Mouse (Mus musculus): Measurements from ENCODE around the gene Hist2h3c1.
"Not testable (repeated sequence)": the region's sequence is repeated elsewhere in the genome, so short reads cannot be mapped to it uniquely, and the experiment has no call there.

Hist2h3c1 gene

DNA sequence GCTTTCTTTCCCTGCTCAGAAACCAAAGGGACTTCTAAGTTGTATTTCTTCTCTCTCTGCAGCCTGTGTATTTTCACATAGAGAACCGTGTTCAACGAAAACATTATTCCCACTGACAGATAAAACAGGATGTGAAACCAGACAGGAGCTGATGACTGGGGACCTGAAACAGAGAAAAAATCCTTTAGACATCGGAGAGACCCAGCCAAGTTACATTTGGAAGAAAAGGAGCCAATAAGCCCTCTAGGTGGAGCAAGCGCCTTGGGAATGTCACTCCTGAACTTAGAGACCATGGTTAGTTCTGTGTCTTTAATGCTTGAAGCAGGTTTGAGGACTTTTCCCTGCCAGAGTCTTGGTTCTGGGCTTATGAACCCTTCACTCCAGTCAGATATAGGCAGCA lies 38.0 kb downstream of the Hist2h3c1 start:
- DNase-seq (ENCODE audit: low read depth, low spot score), result no peak

DNA sequence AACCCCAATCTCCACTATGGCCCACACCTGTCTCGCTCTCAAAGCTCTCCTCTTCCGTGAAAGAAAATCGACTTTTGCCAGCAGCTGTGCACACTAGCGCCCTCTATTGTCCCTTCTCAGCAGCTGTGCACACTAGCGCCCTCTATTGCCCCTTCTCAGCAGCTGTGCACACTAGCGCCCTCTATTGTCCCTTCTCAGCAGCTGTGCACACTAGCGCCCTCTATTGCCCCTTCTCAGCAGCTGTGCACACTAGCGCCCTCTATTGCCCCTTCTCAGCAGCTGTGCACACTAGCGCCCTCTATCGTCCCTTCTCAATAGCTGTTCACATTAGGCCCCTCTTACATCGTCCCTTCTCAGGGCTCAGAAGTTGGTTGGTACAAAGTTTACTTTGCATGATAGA lies 40.8 kb downstream of the Hist2h3c1 start:
- DNase-seq (ENCODE audit: low read depth, low spot score), result not testable (repeated sequence)

DNA sequence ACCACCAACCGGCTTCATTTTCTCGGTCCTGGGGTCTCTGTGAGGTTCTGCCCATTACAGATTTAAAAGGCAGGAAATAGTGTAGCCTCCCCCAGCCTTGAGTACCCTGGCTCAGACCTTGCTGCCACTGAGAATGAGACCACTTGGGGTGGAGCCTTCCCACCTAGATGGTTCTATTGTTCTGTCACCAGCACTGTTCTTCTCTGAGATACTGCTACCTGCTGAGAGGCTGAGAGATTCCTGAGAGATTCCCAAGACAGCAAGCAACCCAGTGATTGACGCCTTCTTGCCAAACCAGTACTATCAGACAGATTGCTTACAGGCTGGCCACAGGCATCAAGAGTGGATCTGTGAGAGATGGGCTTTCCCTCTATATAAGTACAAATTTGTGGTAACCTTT lies 42.7 kb downstream of the Hist2h3c1 start:
- DNase-seq (ENCODE audit: low read depth, low spot score), result no peak

GRCm38 (mm10) chr3:96290727-96291126 lies 44.2 kb downstream of the Hist2h3c1 start:
- not testable (repeated sequence) for DNase-seq (ENCODE audit: low read depth, low spot score)

DNA sequence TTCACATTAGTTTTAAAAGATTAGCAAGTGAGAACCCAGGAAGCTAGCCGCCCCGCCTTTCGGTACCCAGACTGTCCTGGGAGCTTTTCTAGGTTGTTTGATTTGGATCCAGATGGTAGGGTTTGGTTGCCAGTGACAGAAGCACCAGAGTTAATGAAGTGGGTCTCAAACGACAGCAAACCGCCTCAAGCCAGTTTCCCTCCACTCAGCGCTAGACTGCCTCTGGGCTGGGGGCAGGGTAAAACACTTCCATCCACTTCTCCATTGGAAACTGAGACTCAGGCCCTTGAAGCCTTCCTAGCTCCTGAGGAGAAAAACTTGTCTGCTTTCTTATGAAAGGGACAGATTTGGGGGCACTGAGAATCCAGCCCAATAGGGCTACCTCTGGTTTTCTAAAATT lies 46.2 kb downstream of the Hist2h3c1 start:
- DNase-seq (ENCODE audit: low read depth, low spot score), result no peak

GRCm38 (mm10) chr3:96293368-96293767 lies 46.9 kb downstream of the Hist2h3c1 start:
- no peak for DNase-seq (ENCODE audit: low read depth, low spot score)

GRCm38 (mm10) chr3:96293787-96294186 lies 47.3 kb downstream of the Hist2h3c1 start, which contains the start of gene Fcgr1:
TSS of gene Fcgr1 (minus strand) at chr3:96293969.
- DNase-seq (ENCODE audit: low read depth, low spot score), result no peak

All from brain, embryonic 18.5 days (tissue).